Mouse (Mus musculus): Measurements from ENCODE around the gene Zfp513.
A peak's percentile ranks its signal among the peaks of the same experiment; 100 is the strongest.
"Not testable (repeated sequence)": the region's sequence is repeated elsewhere in the genome, so short reads cannot be mapped to it uniquely, and the experiment has no call there.

Zfp513 gene

GRCm38 (mm10) chr5:31201742-31202590 is at the start of gene Zfp513:
Gene Zfp513 (minus strand): TSS chr5:31202303.
- DNase-seq (ENCODE audit: low read depth, low spot score) = peak; percentile 92

GRCm38 (mm10) chr5:31251541-31252101 is 49.5 kb upstream of the Zfp513 start, which contains the start of gene Krtcap3:
Gene Krtcap3 (plus strand): TSS chr5:31251691.
- no peak for DNase-seq (ENCODE audit: low read depth, low spot score)

GRCm38 (mm10) chr5:31250716-31251115 is 48.6 kb upstream of the Zfp513 start:
- no peak for DNase-seq (ENCODE audit: low read depth, low spot score)

GRCm38 (mm10) chr5:31242191-31242590 is 40.1 kb upstream of the Zfp513 start:
- DNase-seq (ENCODE audit: low read depth, low spot score) = peak; percentile 5

- DNase-seq (ENCODE audit: low read depth, low spot score) = no peak
Measured at GRCm38 (mm10) chr5:31241522-31242034, 39.5 kb upstream of the Zfp513 start.

GRCm38 (mm10) chr5:31240637-31241521 is 38.8 kb upstream of the Zfp513 start, which contains the start of the genes Nrbp1 and Gm9970:
Gene Nrbp1 (plus strand): TSS chr5:31240864.
Gene Gm9970 (minus strand): TSS chr5:31241232.
- DNase-seq (ENCODE audit: low read depth, low spot score) = peak; percentile 92

GRCm38 (mm10) chr5:31226641-31227040 is 24.5 kb upstream of the Zfp513 start:
- DNase-seq (ENCODE audit: low read depth, low spot score) = no peak

GRCm38 (mm10) chr5:31222696-31223095 is 20.6 kb upstream of the Zfp513 start:
- DNase-seq (ENCODE audit: low read depth, low spot score) = no peak

- DNase-seq (ENCODE audit: low read depth, low spot score) = peak; percentile 60
Measured at GRCm38 (mm10) chr5:31221304-31221945, 19.3 kb upstream of the Zfp513 start.

- peak; percentile 94 for DNase-seq (ENCODE audit: low read depth, low spot score)
Measured at GRCm38 (mm10) chr5:31220448-31221303, 18.6 kb upstream of the Zfp513 start, which contains the start of gene Ppm1g. Gene Ppm1g (minus strand): TSS chr5:31220687.

- peak; percentile 42 for DNase-seq (ENCODE audit: low read depth, low spot score)
Measured at GRCm38 (mm10) chr5:31219911-31220447, 17.9 kb upstream of the Zfp513 start.

GRCm38 (mm10) chr5:31219474-31219873 is 17.4 kb upstream of the Zfp513 start:
- DNase-seq (ENCODE audit: low read depth, low spot score) = no peak

GRCm38 (mm10) chr5:31219070-31219469 is 17.0 kb upstream of the Zfp513 start:
- DNase-seq (ENCODE audit: low read depth, low spot score) = peak; percentile 56

GRCm38 (mm10) chr5:31218294-31218693 is 16.2 kb upstream of the Zfp513 start:
- DNase-seq (ENCODE audit: low read depth, low spot score) = no peak

- not testable (repeated sequence) for DNase-seq (ENCODE audit: low read depth, low spot score)
Measured at GRCm38 (mm10) chr5:31216554-31216953, 14.5 kb upstream of the Zfp513 start.

GRCm38 (mm10) chr5:31204421-31204820 is 2.3 kb upstream of the Zfp513 start:
- no peak for DNase-seq (ENCODE audit: low read depth, low spot score)

- no peak for DNase-seq (ENCODE audit: low read depth, low spot score)
Measured at GRCm38 (mm10) chr5:31203866-31204265, 1.8 kb upstream of the Zfp513 start.

- no peak for DNase-seq (ENCODE audit: low read depth, low spot score)
Measured at GRCm38 (mm10) chr5:31202933-31203332, 830 bp upstream of the Zfp513 start.

GRCm38 (mm10) chr5:31201042-31201741 is 911 bp downstream of the Zfp513 start:
- DNase-seq (ENCODE audit: low read depth, low spot score) = no peak

Data from c-Kit-negative CD71-positive TER-119-positive erythroid progenitor cells, embryonic 14.5 days (primary cell).